Mouse (Mus musculus): ENCODE data around the gene Slc6a3. TPM values are rescaled to one million over a fixed set of nuclear protein-coding genes. Genes with fewer than 3 reads are reported as not detected.

Slc6a3 gene
- polyA plus RNA-seq (2011; ENCODE audit: insufficient read length, low read depth, missing spikeins) = not detected in 2 replicates

DNA sequence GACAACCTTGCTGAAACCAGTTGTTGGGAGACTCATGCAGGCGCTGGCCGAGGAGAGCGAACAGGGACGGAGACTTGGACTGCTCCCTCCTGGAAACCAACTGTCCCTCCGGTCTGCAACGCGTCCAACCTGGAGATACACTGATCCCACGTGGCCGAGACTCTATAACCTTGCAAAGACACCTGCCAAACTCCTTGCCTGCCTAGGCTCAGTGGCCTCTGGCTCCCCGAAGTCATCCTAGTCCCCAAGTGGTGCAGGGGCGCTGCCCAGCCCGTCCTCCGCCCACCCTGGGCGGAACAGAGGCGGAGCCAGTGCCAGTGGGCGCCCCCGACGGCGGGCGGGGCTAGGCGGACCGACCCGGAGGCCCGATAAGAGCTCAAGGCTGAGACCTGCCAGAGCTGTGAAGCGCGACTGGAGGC, at the start of gene Slc6a3:
Gene Slc6a3, plus strand, starts transcription at position 345 of the 419 bp plus-strand sequence.
- Histone ChIP-seq H3K4me3 (ENCODE audit: insufficient read depth, low read length) (peak within 1 kb of the TSS; percentile 28), H3K4me1 (ENCODE audit: control insufficient read depth, insufficient read depth, low read length) (no peaks in the 10 kb centered on the region), H3K27ac (ENCODE audit: insufficient read depth, low read length) (no peak within 1 kb of the TSS)
- TF ChIP-seq POLR2A (IDR thresholded peaks at IDR 0.05; ENCODE audit: low read depth, low read length) (no peak), CTCF (IDR thresholded peaks at IDR 0.05; ENCODE audit: borderline replicate concordance, insufficient read depth, low read length) (no peak)

DNA sequence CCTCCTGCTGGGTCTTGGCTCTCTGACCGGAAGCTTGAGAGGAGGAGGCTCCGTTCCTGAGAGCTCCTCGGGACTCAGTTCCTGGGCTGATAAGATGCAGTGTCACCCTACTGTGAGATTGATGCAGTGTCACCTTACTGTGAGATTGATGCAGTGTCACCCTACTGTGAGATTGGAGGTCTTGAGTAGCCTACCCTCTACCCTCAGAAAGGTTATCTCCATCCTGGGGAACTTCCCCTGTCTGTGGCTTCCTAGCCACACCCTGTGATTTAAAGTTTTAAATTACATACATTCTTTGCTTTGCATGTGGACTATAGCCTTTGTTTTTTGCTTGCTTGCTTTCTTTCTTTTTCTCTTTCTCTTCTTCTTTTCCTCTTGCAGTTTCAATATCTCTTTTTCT, 48.4 kb upstream of the Slc6a3 start:
- TF ChIP-seq CTCF (IDR thresholded peaks at IDR 0.05; ENCODE audit: borderline replicate concordance, insufficient read depth, low read length) (no peak), POLR2A (IDR thresholded peaks at IDR 0.05; ENCODE audit: low read depth, low read length) (no peak)
- Histone ChIP-seq H3K4me1 (ENCODE audit: control insufficient read depth, insufficient read depth, low read length) (peaks cover 3% of the 10 kb centered on the region; the same call in 1 of the 2 replicates), H3K27ac (ENCODE audit: insufficient read depth, low read length) (no peak overlapping the region), H3K4me3 (ENCODE audit: insufficient read depth, low read length) (no peak overlapping the region)

DNA sequence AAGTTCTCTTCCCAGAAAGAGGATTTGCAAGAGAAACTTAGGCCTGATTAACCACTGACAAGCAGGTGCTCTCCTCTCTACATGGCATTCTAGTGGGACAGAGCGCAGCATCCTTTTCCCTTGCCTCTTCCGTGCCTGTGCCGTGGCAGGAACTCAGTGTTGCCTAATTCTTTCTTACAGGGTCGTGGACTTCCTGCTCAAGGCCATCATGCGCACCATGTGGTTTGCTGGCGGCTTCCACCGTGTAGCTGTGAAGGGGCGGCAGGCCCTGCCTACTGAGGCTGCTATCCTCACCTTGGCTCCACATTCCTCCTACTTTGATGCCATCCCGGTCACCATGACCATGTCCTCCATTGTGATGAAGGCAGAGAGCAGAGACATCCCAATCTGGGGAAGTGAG, 47.8 kb upstream of the Slc6a3 start:
- Histone ChIP-seq H3K4me1 (ENCODE audit: control insufficient read depth, insufficient read depth, low read length) (peaks cover 3% of the 10 kb centered on the region; the same call in 1 of the 2 replicates), H3K27ac (ENCODE audit: insufficient read depth, low read length) (no peak overlapping the region), H3K4me3 (ENCODE audit: insufficient read depth, low read length) (no peak overlapping the region)
- TF ChIP-seq POLR2A (IDR thresholded peaks at IDR 0.05; ENCODE audit: low read depth, low read length) (no peak), CTCF (IDR thresholded peaks at IDR 0.05; ENCODE audit: borderline replicate concordance, insufficient read depth, low read length) (no peak)

DNA sequence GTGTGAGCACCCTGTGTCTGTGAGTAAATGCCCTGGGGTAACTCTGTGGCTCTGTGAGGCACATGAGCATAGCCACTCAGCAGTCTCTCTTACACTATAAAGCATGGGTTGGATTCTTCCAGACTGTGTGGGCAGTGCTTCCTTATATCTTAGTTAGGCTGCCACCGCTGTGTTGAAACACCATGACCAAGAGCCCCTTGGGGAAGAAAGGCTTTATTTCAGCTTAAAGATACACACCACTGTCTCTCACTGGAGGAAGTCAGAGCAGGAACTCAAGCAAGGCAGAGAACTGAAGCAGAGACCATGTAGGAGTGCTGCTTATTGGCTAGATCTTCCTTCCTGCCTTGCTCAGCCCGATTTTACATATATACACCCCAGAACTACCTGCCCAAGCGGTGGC, 46.6 kb upstream of the Slc6a3 start:
- no peak overlapping the region for H3K4me3 ChIP-seq (ENCODE audit: insufficient read depth, low read length)
- no peak overlapping the region for H3K27ac ChIP-seq (ENCODE audit: insufficient read depth, low read length)
- TF ChIP-seq CTCF (IDR thresholded peaks at IDR 0.05; ENCODE audit: borderline replicate concordance, insufficient read depth, low read length) (no peak), POLR2A (IDR thresholded peaks at IDR 0.05; ENCODE audit: low read depth, low read length) (no peak)
- H3K4me1 ChIP-seq (ENCODE audit: control insufficient read depth, insufficient read depth, low read length) = peaks cover 3% of the 10 kb centered on the region; the same call in 1 of the 2 replicates

DNA sequence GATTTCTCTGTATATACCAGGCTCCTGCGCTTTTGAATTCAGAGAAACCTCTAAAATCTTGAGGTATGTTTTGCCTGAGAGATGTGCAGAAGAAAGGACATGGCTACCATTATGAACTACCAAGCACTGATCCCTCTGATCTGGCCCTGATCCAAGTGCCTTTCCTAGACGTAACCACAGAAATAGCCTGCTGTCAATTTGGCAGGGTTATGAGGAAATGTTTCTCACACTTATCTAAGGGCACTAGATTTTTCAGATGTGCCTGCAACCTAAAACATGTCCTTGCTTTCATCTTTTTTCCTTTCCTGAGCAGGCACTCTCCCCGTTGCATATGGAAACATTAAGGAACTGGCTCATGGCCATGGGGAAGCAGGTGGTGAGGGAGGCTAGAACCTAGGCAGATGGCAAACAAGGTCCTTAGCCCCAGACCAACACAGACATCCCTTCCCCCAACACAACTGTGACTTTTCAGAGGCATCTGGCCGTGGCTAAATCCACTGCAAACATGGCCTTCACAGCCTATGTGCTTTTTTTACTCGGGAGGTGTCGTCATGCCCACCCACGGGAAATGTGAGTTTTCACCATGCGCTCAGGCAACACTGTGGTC, 45.9 kb upstream of the Slc6a3 start:
- Histone ChIP-seq H3K4me3 (ENCODE audit: insufficient read depth, low read length) (no peak overlapping the region), H3K27ac (ENCODE audit: insufficient read depth, low read length) (no peak overlapping the region), H3K4me1 (ENCODE audit: control insufficient read depth, insufficient read depth, low read length) (peaks cover 3% of the 10 kb centered on the region; the same call in 1 of the 2 replicates)
- TF ChIP-seq POLR2A (IDR thresholded peaks at IDR 0.05; ENCODE audit: low read depth, low read length) = no peak
- TF ChIP-seq CTCF (IDR thresholded peaks at IDR 0.05; ENCODE audit: borderline replicate concordance, insufficient read depth, low read length) = no peak

DNA sequence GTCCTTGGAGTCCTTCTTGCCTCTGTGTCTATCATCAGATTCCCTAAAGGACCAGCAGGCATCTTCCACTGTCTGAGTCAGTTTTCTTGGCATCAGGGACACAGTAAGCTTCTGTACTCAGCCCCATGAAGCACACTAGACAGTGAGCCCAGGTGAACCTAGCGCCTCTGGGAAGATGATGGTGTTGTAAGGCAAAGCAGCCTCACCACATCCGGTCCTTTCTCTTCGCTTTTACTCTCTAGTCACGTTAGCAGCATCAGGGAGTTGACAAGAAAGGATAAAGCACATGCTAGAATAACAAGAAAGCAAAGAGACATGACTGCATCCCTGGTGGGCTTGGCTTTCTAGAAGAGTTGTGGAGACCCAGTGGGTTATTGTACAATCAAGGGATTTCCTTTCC, 43.4 kb upstream of the Slc6a3 start:
- H3K27ac ChIP-seq (ENCODE audit: insufficient read depth, low read length) = no peak overlapping the region
- TF ChIP-seq CTCF (IDR thresholded peaks at IDR 0.05; ENCODE audit: borderline replicate concordance, insufficient read depth, low read length) = no peak
- TF ChIP-seq POLR2A (IDR thresholded peaks at IDR 0.05; ENCODE audit: low read depth, low read length) = no peak
- no peak overlapping the region for H3K4me3 ChIP-seq (ENCODE audit: insufficient read depth, low read length)
- peaks cover under 1% of the 10 kb centered on the region; the same call in 1 of the 2 replicates for H3K4me1 ChIP-seq (ENCODE audit: control insufficient read depth, insufficient read depth, low read length)

DNA sequence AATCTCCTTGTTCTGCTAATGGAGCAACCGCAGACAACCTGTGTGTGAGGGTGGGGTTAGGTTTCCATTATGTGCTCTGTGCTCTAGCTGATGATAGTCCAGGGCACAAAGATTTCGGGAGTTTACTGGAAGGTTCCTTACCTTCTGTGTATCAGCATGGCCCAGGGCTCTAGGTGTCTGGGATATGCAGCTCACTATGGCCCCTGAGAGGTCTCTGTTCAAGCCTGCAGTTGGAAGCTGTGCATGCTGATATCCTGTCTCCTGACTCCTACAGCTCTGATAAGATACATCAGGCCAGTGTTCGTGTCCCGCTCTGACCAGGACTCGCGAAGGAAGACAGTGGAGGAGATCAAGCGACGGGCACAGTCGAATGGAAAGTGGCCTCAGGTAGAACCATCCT, 42.0 kb upstream of the Slc6a3 start:
- no peak overlapping the region for H3K4me3 ChIP-seq (ENCODE audit: insufficient read depth, low read length)
- TF ChIP-seq CTCF (IDR thresholded peaks at IDR 0.05; ENCODE audit: borderline replicate concordance, insufficient read depth, low read length) = no peak
- TF ChIP-seq POLR2A (IDR thresholded peaks at IDR 0.05; ENCODE audit: low read depth, low read length) = no peak
- H3K4me1 ChIP-seq (ENCODE audit: control insufficient read depth, insufficient read depth, low read length) = no peaks in the 10 kb centered on the region
- H3K27ac ChIP-seq (ENCODE audit: insufficient read depth, low read length) = no peak overlapping the region

DNA sequence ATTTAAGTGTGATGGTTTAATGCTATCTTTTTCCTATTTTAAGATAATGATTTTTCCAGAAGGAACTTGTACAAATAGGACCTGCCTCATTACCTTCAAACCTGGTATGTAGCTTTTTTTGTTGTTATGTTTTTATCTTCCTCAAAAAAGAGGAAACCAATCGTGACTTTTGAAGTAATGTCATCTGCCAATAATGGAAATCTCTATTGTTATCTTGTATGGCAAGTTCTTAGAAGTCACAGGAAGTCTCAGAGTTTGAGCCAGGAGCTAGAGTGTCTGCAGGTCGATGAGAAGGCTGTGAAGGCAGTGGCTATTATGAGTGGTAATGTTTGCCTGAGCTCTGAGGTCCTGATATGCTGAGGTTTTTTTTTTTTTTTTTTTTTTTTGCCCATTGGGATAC, 40.4 kb upstream of the Slc6a3 start:
- no peak overlapping the region for H3K27ac ChIP-seq (ENCODE audit: insufficient read depth, low read length)
- no peaks in the 10 kb centered on the region for H3K4me1 ChIP-seq (ENCODE audit: control insufficient read depth, insufficient read depth, low read length)
- TF ChIP-seq POLR2A (IDR thresholded peaks at IDR 0.05; ENCODE audit: low read depth, low read length) = no peak
- TF ChIP-seq CTCF (IDR thresholded peaks at IDR 0.05; ENCODE audit: borderline replicate concordance, insufficient read depth, low read length) = no peak
- no peak overlapping the region for H3K4me3 ChIP-seq (ENCODE audit: insufficient read depth, low read length)

DNA sequence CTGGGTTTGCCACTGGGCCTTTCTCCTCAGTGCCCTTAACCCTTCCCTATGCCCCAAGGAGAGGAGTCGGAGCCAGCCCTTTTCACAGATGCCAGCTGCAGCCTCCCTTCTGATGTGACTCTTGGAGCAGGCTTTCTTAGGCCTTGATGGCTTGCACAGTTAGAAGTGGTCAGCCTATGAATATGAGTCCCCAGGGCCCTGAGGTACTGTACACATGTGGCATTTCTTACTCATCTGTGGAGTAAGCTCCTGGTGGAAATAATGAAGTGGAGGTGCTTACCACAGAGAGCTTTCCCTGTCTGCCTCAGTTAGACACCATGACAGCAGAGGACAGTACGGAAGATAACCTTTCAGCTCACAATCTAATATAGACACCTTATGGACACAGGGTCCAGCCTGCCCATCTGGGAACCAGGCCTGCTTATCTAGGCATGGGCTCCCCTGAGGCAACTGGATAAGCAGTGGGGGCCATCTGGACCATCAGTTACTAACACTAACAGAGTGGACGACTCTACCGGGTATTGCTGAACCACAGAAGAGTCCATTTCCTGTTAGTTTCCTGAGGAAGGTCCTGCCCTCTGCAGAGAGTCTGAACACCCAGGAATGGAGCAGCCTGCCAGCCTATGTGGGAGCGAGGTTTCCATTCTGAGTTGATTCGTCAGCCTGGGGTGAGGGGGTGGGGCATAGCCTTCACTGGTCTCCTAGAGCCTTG, 36.5 kb upstream of the Slc6a3 start:
- no peaks in the 10 kb centered on the region for H3K4me1 ChIP-seq (ENCODE audit: control insufficient read depth, insufficient read depth, low read length)
- TF ChIP-seq POLR2A (IDR thresholded peaks at IDR 0.05; ENCODE audit: low read depth, low read length) = no peak
- TF ChIP-seq CTCF (IDR thresholded peaks at IDR 0.05; ENCODE audit: borderline replicate concordance, insufficient read depth, low read length) = no peak
- no peak overlapping the region for H3K27ac ChIP-seq (ENCODE audit: insufficient read depth, low read length)
- no peak overlapping the region for H3K4me3 ChIP-seq (ENCODE audit: insufficient read depth, low read length)

DNA sequence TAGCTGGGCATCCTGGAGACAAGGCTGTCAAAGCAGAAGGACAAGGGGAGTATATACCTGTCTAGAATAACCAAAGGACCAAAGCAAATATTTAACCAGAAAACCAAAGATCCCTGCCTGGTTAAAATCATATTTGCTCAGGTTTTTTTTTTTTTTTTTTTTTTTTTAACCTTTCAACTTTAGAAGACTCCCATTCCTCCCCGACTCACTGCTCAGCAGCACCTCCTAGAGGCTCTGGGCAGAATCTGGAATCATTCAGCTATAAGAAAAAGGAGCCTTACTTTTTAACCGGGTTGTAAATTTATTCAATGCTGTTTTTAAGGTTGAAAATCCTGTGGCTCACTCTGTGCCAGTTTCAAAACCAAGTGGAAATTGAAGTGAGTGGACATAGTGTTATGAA, 33.8 kb upstream of the Slc6a3 start:
- Histone ChIP-seq H3K27ac (ENCODE audit: insufficient read depth, low read length) (no peak overlapping the region), H3K4me1 (ENCODE audit: control insufficient read depth, insufficient read depth, low read length) (no peaks in the 10 kb centered on the region), H3K4me3 (ENCODE audit: insufficient read depth, low read length) (no peak overlapping the region)
- TF ChIP-seq POLR2A (IDR thresholded peaks at IDR 0.05; ENCODE audit: low read depth, low read length) (no peak), CTCF (IDR thresholded peaks at IDR 0.05; ENCODE audit: borderline replicate concordance, insufficient read depth, low read length) (no peak)

Data from embryonic fibroblast, embryonic 13.5 days (primary cell).